Mouse (Mus musculus): ENCODE data around the gene Dnah3. TPM values are rescaled to one million over a fixed set of nuclear protein-coding genes. Genes with fewer than 3 reads are reported as not detected.

Dnah3 gene
- polyA plus RNA-seq, 1 experiment from 2014 or later, result not detected

GRCm38 (mm10) chr7:119961107-119961506 is 134.0 kb downstream of the Dnah3 start:
- no peaks in the 10 kb centered on the region for H3K27me3 ChIP-seq (ENCODE audit: insufficient read depth, poor library complexity, severe bottlenecking)
- 44% methylated on average over 2 of the region's 2 CpGs for WGBS
- H3K9me3 ChIP-seq, result no peaks in the 10 kb centered on the region
- H3K36me3 ChIP-seq, result no peaks in the 10 kb centered on the region
- H3K4me3 ChIP-seq, result no peak overlapping the region
- no peaks in the 10 kb centered on the region for H3K4me1 ChIP-seq
- DNase-seq (ENCODE audit: low spot score), result no peak
- no peak overlapping the region for H3K27ac ChIP-seq

GRCm38 (mm10) chr7:119960546-119960945 is 134.5 kb downstream of the Dnah3 start:
- no peaks in the 10 kb centered on the region; the same call in 1 of the 2 replicates for H3K4me1 ChIP-seq
- H3K27me3 ChIP-seq (ENCODE audit: insufficient read depth, poor library complexity, severe bottlenecking), result no peaks in the 10 kb centered on the region
- H3K36me3 ChIP-seq, result no peaks in the 10 kb centered on the region
- no peaks in the 10 kb centered on the region for H3K9me3 ChIP-seq
- no peak for DNase-seq (ENCODE audit: low spot score)
- no peak overlapping the region for H3K27ac ChIP-seq
- no peak overlapping the region for H3K4me3 ChIP-seq
- WGBS, result 79% methylated on average over 6 of the region's 6 CpGs

DNA sequence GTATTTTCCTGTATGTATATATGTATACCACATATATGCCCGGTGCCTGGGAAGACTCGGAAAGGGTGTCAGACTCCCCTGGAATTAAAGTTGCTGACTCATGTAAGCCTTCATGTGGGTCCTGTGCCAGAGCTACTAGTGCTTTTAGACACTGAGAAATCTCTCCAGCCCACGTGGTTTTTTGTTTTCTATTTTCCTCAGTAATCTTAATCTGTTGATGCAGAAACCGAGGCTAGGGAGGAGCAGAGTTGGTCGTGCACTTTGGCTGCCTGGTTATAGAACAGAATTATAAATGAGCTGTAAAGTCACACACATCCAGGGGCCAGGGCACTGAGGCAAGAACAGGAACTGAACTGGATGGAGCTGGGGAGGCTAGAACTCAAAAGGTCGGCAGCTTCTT is 135.1 kb downstream of the Dnah3 start:
- H3K27me3 ChIP-seq (ENCODE audit: insufficient read depth, poor library complexity, severe bottlenecking), result no peaks in the 10 kb centered on the region
- H3K4me1 ChIP-seq, result no peaks in the 10 kb centered on the region; the same call in 1 of the 2 replicates
- H3K36me3 ChIP-seq, result no peaks in the 10 kb centered on the region
- H3K9me3 ChIP-seq, result no peaks in the 10 kb centered on the region
- 74% methylated on average over 6 of the region's 6 CpGs for WGBS
- H3K4me3 ChIP-seq, result no peak overlapping the region
- no peak for DNase-seq (ENCODE audit: low spot score)
- H3K27ac ChIP-seq, result no peak overlapping the region

- Histone ChIP-seq H3K27me3 (ENCODE audit: insufficient read depth, poor library complexity, severe bottlenecking) (no peaks in the 10 kb centered on the region), H3K4me3 (no peak overlapping the region), H3K9me3 (no peaks in the 10 kb centered on the region), H3K27ac (no peak overlapping the region), H3K36me3 (no peaks in the 10 kb centered on the region), H3K4me1 (peaks cover 4% of the 10 kb centered on the region)
- 85% methylated on average over 4 of the region's 4 CpGs for WGBS
- DNase-seq (ENCODE audit: low spot score), result no peak
Observed at GRCm38 (mm10) chr7:119959491-119959890, 135.6 kb downstream of the Dnah3 start.

- DNase-seq (ENCODE audit: low spot score), result no peak
Observed at GRCm38 (mm10) chr7:119959091-119959490, 136.0 kb downstream of the Dnah3 start.

GRCm38 (mm10) chr7:119957421-119957820 is 137.7 kb downstream of the Dnah3 start:
- DNase-seq (ENCODE audit: low spot score), result no peak
- no peak overlapping the region for H3K4me3 ChIP-seq
- H3K9me3 ChIP-seq, result no peaks in the 10 kb centered on the region
- peaks cover 10% of the 10 kb centered on the region for H3K4me1 ChIP-seq
- no peak overlapping the region for H3K27ac ChIP-seq
- no peaks in the 10 kb centered on the region for H3K36me3 ChIP-seq
- no peaks in the 10 kb centered on the region for H3K27me3 ChIP-seq (ENCODE audit: insufficient read depth, poor library complexity, severe bottlenecking)

More at GRCm38 (mm10) chr7:119959091-119959490, 136.0 kb downstream of the Dnah3 start:
- Histone ChIP-seq H3K4me1 (peaks cover 8% of the 10 kb centered on the region), H3K36me3 (no peaks in the 10 kb centered on the region), H3K9me3 (no peaks in the 10 kb centered on the region), H3K4me3 (no peak overlapping the region), H3K27ac (no peak overlapping the region), H3K27me3 (ENCODE audit: insufficient read depth, poor library complexity, severe bottlenecking) (no peaks in the 10 kb centered on the region)
- WGBS, result 59% methylated on average over 4 of the region's 4 CpGs

GRCm38 (mm10) chr7:119954047-119954446 is 141.0 kb downstream of the Dnah3 start:
- 52% methylated on average over 1 of the region's 1 CpGs for WGBS
- no peak overlapping the region for H3K27ac ChIP-seq

GRCm38 (mm10) chr7:119941569-119941968 is 153.5 kb downstream of the Dnah3 start:
- no peaks in the 10 kb centered on the region for H3K27me3 ChIP-seq (ENCODE audit: insufficient read depth, poor library complexity, severe bottlenecking)
- no peaks in the 10 kb centered on the region for H3K36me3 ChIP-seq
- no peaks in the 10 kb centered on the region for H3K9me3 ChIP-seq
- DNase-seq (ENCODE audit: low spot score), result no peak
- 62% methylated on average over 2 of the region's 2 CpGs for WGBS
- H3K27ac ChIP-seq, result no peak overlapping the region
- H3K4me1 ChIP-seq, result no peaks in the 10 kb centered on the region
- H3K4me3 ChIP-seq, result no peak overlapping the region

More at GRCm38 (mm10) chr7:119954047-119954446, 141.0 kb downstream of the Dnah3 start:
- Histone ChIP-seq H3K27me3 (ENCODE audit: insufficient read depth, poor library complexity, severe bottlenecking) (no peaks in the 10 kb centered on the region), H3K9me3 (no peaks in the 10 kb centered on the region), H3K4me1 (peaks cover 10% of the 10 kb centered on the region), H3K4me3 (no peak overlapping the region), H3K36me3 (no peaks in the 10 kb centered on the region)
- DNase-seq (ENCODE audit: low spot score), result peak; percentile 39

- H3K9me3 ChIP-seq, result no peaks in the 10 kb centered on the region
- H3K36me3 ChIP-seq, result no peaks in the 10 kb centered on the region
- H3K27ac ChIP-seq, result no peak overlapping the region
- WGBS, result 69% methylated on average over 5 of the region's 5 CpGs
- no peak for DNase-seq (ENCODE audit: low spot score)
- H3K27me3 ChIP-seq (ENCODE audit: insufficient read depth, poor library complexity, severe bottlenecking), result no peaks in the 10 kb centered on the region
- H3K4me3 ChIP-seq, result no peak overlapping the region
- no peaks in the 10 kb centered on the region for H3K4me1 ChIP-seq
Observed at GRCm38 (mm10) chr7:119937036-119937435, 158.0 kb downstream of the Dnah3 start.

DNA sequence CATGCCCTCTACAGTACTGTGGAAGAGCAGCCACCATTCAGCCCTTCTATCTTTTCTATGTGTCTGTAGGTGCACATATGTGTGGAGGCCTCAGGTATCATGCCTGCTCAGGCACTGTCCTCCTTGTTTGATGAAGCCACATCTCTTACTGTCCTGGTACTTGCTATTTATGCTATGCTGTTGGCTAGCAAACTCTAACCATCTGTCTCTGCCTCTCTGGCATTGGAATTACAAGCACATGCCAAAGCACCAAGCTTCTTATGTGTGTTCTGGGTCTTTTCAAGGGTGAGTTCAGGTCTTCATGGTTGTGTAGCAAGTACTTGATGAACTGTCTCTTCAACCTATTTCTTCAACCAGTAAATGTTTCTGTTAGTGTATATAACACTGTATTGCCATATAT is 158.8 kb downstream of the Dnah3 start:
- Histone ChIP-seq H3K27ac (no peak overlapping the region), H3K36me3 (no peaks in the 10 kb centered on the region), H3K4me3 (no peak overlapping the region), H3K9me3 (no peaks in the 10 kb centered on the region), H3K4me1 (no peaks in the 10 kb centered on the region), H3K27me3 (ENCODE audit: insufficient read depth, poor library complexity, severe bottlenecking) (no peaks in the 10 kb centered on the region)
- DNase-seq (ENCODE audit: low spot score), result no peak

DNA sequence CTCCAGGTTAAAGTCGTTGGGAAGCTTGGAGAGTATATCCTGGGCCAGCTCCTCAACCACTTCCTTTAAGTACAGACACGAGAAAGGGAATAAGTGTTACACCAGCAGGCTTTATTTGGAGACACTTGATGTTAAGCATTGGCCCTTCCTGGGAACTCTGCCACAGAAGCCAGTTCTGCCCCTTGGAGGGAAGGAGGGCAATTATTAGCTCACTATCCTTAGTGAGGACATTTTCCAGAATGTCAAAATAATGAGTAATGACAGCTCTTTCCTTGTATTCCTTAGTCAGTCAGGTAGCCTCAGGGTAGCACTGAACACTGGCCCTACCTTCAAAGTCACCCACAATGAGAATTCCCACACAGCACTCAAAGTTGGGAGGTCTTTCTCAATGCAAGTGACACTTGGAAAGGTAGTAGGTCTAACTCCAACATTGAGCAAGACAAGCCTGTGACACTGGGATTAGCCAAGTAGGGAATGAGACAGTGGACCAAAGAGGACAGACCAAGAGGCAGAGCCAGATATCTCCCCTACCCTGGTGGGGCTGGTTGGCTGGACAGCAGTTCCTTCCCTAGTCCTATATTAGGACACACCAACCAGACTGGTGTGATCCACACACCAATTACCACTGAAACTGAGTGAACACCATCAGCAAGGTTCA is 166.2 kb downstream of the Dnah3 start:
- H3K9me3 ChIP-seq, result no peaks in the 10 kb centered on the region
- no peak for DNase-seq (ENCODE audit: low spot score)
- 61% methylated on average over 2 of the region's 2 CpGs for WGBS
- H3K27me3 ChIP-seq (ENCODE audit: insufficient read depth, poor library complexity, severe bottlenecking), result no peaks in the 10 kb centered on the region
- no peak overlapping the region for H3K27ac ChIP-seq
- H3K4me3 ChIP-seq, result no peak overlapping the region
- no peaks in the 10 kb centered on the region for H3K36me3 ChIP-seq
- no peaks in the 10 kb centered on the region for H3K4me1 ChIP-seq

- WGBS, result 77% methylated on average over 4 of the region's 4 CpGs
- H3K4me3 ChIP-seq, result no peak overlapping the region
- H3K9me3 ChIP-seq, result no peaks in the 10 kb centered on the region
- no peaks in the 10 kb centered on the region for H3K36me3 ChIP-seq
- H3K4me1 ChIP-seq, result no peaks in the 10 kb centered on the region
- H3K27me3 ChIP-seq (ENCODE audit: insufficient read depth, poor library complexity, severe bottlenecking), result no peaks in the 10 kb centered on the region
- no peak for DNase-seq (ENCODE audit: low spot score)
- peak overlapping the region; percentile 47; the same call in 1 of the 2 replicates for H3K27ac ChIP-seq
Observed at GRCm38 (mm10) chr7:119921054-119921453, 174.0 kb downstream of the Dnah3 start.

GRCm38 (mm10) chr7:119920457-119920856 is 174.6 kb downstream of the Dnah3 start:
- Histone ChIP-seq H3K36me3 (no peaks in the 10 kb centered on the region), H3K4me3 (no peak overlapping the region), H3K4me1 (no peaks in the 10 kb centered on the region), H3K27me3 (ENCODE audit: insufficient read depth, poor library complexity, severe bottlenecking) (no peaks in the 10 kb centered on the region), H3K27ac (peak overlapping the region; percentile 47; the same call in 1 of the 2 replicates), H3K9me3 (no peaks in the 10 kb centered on the region)
- DNase-seq (ENCODE audit: low spot score), result no peak
- WGBS, result 33% methylated on average over 2 of the region's 2 CpGs

DNA sequence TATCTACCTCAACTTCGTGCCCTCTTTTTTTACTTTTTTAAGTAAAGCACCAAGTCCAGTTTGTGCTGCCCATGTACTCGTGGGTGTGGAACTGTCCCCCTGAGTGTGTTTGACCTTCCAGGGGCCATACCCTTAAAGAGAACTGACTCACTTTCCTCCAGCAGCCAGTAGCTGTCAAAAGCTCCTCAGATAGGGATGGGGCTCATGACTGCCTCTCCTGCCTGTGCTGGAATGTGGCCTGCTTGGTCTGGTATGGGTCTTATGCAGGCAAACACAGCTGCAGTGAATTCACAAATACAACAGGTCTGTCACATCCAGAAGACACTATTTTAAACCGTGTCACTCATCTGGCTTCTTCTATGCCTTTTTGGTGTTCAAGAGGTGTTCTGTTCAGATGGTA is 183.4 kb downstream of the Dnah3 start:
- Histone ChIP-seq H3K9me3 (no peaks in the 10 kb centered on the region), H3K27ac (no peak overlapping the region), H3K36me3 (no peaks in the 10 kb centered on the region), H3K27me3 (ENCODE audit: insufficient read depth, poor library complexity, severe bottlenecking) (no peaks in the 10 kb centered on the region), H3K4me3 (no peak overlapping the region), H3K4me1 (no peaks in the 10 kb centered on the region)
- 56% methylated on average over 3 of the region's 3 CpGs for WGBS
- no peak for DNase-seq (ENCODE audit: low spot score)
